Mouse (Mus musculus): Measurements from ENCODE around the gene Zmat1. TPM values are rescaled to one million over a fixed set of nuclear protein-coding genes. Genes with fewer than 3 reads are reported as not detected.

Zmat1 gene
- 17.1 TPM for polyA plus RNA-seq (2014; fragmentation: Illumina TruSeq; extraction: RNeasy Lipid Tissue Mini Kit (QIAGEN cat#74804); ENCODE audit: low read depth, low replicate concordance)

GRCm38 (mm10) chrX:135008720-135009470, at the start of gene Zmat1:
Zmat1 (minus strand) TSS chrX:135009209.

GRCm38 (mm10) chrX:134964546-134964945, 44.5 kb downstream of the Zmat1 start, which contains the start of gene Nxf2:
Nxf2 (minus strand) TSS chrX:134964754.

Other genes starting within 250 kb of the Zmat1 start
- gene Armcx2, start 200.0 kb downstream of the Zmat1 start, polyA plus RNA-seq (2014; fragmentation: Illumina TruSeq; extraction: RNeasy Lipid Tissue Mini Kit (QIAGEN cat#74804); ENCODE audit: low read depth, low replicate concordance), result 2.8 TPM
- gene Nxf2, start 44.5 kb downstream of the Zmat1 start, polyA plus RNA-seq (2014; fragmentation: Illumina TruSeq; extraction: RNeasy Lipid Tissue Mini Kit (QIAGEN cat#74804); ENCODE audit: low read depth, low replicate concordance), result not detected
- not detected for gene Gm15023, start 168.4 kb upstream of the Zmat1 start, polyA plus RNA-seq (2014; fragmentation: Illumina TruSeq; extraction: RNeasy Lipid Tissue Mini Kit (QIAGEN cat#74804); ENCODE audit: low read depth, low replicate concordance)
- gene Tceal6, start 201.5 kb upstream of the Zmat1 start, polyA plus RNA-seq (2014; fragmentation: Illumina TruSeq; extraction: RNeasy Lipid Tissue Mini Kit (QIAGEN cat#74804); ENCODE audit: low read depth, low replicate concordance), result not detected

Data from liver, adult 10 weeks (tissue).